Mouse (Mus musculus) hindbrain, postnatal 0 days (tissue): ENCODE data around the gene Slc1a3. TPM values are rescaled to one million over a fixed set of nuclear protein-coding genes. Genes with fewer than 3 reads are reported as not detected.

Source experiments
- ATAC-seq: fragments of 200-750 bp; cut with Nextera tagmentation; 2 replicates; pipeline ENCODE4 v1.8.0; 2017; ENCODE audit warnings: mild to moderate bottlenecking, moderate TSS enrichment, moderate library complexity
- DNase-seq: peaks from one replicate; pipeline ENCODE4 v3.0.0-alpha.2; 2015; ENCODE audit warnings: low spot score
- H3K27ac ChIP-seq: fragments of 300-500 bp; sonication (generic); 2 replicates; pipeline ENCODE4 v1.5.1; 2014; ENCODE audit warnings: mild to moderate bottlenecking
- H3K27me3 ChIP-seq: fragments of 300-500 bp; sonication (generic); 2 replicates; pipeline ENCODE4 v1.6.1; 2014; ENCODE audit warnings: low read length, mixed read lengths; ENCODE audit not compliant: insufficient read depth
- H3K36me3 ChIP-seq: fragments of 300-500 bp; sonication (generic); 2 replicates; pipeline ENCODE4 v1.6.1; 2014; ENCODE audit warnings: low read length, mixed read lengths; ENCODE audit not compliant: insufficient read depth
- H3K4me1 ChIP-seq: fragments of 300-500 bp; sonication (generic); 2 replicates; pipeline ENCODE4 v1.6.1; 2014; ENCODE audit warnings: antibody characterized with exemption, low read length, mixed read lengths; ENCODE audit not compliant: insufficient read depth
- H3K4me2 ChIP-seq: fragments of 300-500 bp; sonication (generic); 2 replicates; pipeline ENCODE4 v1.6.1; 2014; ENCODE audit warnings: low read depth, mild to moderate bottlenecking, low read length, moderate library complexity, mixed read lengths
- H3K4me3 ChIP-seq: fragments of 300-500 bp; sonication (generic); 2 replicates; pipeline ENCODE4 v1.5.1; 2014; ENCODE audit warnings: low read length
- H3K9ac ChIP-seq: fragments of 300-500 bp; sonication (generic); replicated peaks from 2 replicates; pipeline ENCODE4 v1.6.1; 2014; ENCODE audit warnings: mild to moderate bottlenecking, low read length, moderate library complexity, mixed read lengths
- H3K9me3 ChIP-seq: fragments of 300-500 bp; sonication (generic); 2 replicates; pipeline ENCODE4 v1.6.1; 2016; ENCODE audit warnings: low read length, mixed read lengths
- CTCF ChIP-seq: IDR thresholded peaks from 2 replicates; pipeline ENCODE4 v1.5.1; 2016; ENCODE audit warnings: antibody characterized with exemption, control low read depth, low read depth
- WGBS: fragments of 180-500 bp; shearing (Covaris S2); extraction: QIAGEN DNeasy Blood & Tissue Kit; methylation state at CpG from one replicate; pipeline ENCODE4 v1.1.7; 2014; 5-methylcytosine and 5-hydroxymethylcytosine counted together
- polyA plus RNA-seq: library from polyadenylated mRNA; unstranded; fragments of >200 nt; fragmentation: Nextera tagmentation; extraction: Ambion mirVana; gene quantifications from 2 replicates; pipeline ENCODE4 v1.2.1, GENCODE M21; 2015
- total RNA-seq: library from RNA; depleted of rRNA; stranded (reverse); fragments of >200 nt; gene quantifications from 2 replicates; pipeline ENCODE4 v1.2.3, GENCODE M21; 2014

The Slc1a3 gene
- total and polyA plus RNA-seq, 2 experiments from 2014 or later, result 288 to 320 TPM

DNA sequence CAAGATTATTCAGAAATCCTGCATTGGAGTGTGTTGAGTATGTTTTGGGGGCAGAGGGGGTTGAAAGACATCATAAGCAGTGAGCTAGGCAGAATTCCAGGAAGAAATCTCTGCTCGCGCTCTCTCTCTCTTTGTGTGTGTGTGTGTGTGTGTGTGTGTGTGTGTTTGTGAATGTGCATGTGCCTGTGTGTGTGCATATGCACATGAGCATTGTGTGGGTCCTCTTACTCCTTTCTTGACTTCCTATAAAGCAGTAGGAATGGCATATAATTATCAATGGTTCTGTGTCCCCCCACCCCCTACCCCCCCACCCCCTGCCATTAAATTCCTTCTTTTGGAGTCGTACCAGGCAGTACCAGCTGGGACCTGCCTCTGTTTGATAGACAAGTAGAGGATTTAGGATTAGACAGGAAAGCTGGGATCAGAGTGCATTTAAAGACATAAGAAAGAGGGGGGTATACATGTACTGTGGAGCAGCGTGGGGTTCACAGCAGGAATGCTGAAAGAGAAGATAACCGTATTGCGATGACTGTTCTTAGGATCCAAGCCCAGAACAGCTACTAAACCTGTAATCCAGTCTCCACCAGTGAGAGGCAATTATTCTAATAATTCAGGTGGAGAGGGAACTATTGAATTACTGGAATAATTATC, 104.9 kb downstream of the Slc1a3 start:
- no peak overlapping the region for H3K9ac ChIP-seq
- 48% methylated on average over 6 of the region's 6 CpGs for WGBS
- no peaks in the 10 kb centered on the region for H3K4me1 ChIP-seq
- H3K4me2 ChIP-seq, result no peak overlapping the region
- no peak for DNase-seq
- H3K36me3 ChIP-seq, result no peaks in the 10 kb centered on the region
- no peak for TF ChIP-seq CTCF
- ATAC-seq, result peak; percentile 47; the same call in 1 of the 2 replicates
- H3K4me3 ChIP-seq, result no peak overlapping the region
- H3K27me3 ChIP-seq, result no peaks in the 10 kb centered on the region
- H3K27ac ChIP-seq, result no peak overlapping the region
- no peaks in the 10 kb centered on the region for H3K9me3 ChIP-seq

DNA sequence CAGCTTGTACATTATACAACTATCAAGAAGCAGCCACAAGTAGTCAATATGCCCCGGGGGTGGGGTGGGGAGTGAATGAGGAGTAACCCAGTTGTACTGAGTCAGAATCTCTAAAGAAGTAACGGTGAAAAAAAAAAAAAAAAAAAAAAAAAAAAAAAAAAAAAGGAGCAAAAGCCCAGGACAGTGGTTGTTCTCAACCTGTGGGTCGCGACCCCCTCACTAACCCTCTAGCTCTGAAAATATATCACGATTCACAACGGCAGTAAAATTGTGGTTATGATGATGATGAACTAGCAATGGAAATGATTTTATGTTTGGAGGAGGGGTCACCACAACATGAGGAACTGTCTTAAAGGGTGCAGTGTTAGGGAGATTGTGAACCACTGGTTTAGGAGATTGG, 108.2 kb downstream of the Slc1a3 start:
- 90% methylated on average over 6 of the region's 6 CpGs for WGBS
- Histone ChIP-seq H3K36me3 (no peaks in the 10 kb centered on the region), H3K4me2 (no peak overlapping the region), H3K27me3 (no peaks in the 10 kb centered on the region), H3K4me1 (no peaks in the 10 kb centered on the region), H3K9ac (no peak overlapping the region), H3K4me3 (no peak overlapping the region), H3K27ac (no peak overlapping the region), H3K9me3 (no peaks in the 10 kb centered on the region)
- ATAC-seq (no peak), DNase-seq (no peak)
- no peak for TF ChIP-seq CTCF

DNA sequence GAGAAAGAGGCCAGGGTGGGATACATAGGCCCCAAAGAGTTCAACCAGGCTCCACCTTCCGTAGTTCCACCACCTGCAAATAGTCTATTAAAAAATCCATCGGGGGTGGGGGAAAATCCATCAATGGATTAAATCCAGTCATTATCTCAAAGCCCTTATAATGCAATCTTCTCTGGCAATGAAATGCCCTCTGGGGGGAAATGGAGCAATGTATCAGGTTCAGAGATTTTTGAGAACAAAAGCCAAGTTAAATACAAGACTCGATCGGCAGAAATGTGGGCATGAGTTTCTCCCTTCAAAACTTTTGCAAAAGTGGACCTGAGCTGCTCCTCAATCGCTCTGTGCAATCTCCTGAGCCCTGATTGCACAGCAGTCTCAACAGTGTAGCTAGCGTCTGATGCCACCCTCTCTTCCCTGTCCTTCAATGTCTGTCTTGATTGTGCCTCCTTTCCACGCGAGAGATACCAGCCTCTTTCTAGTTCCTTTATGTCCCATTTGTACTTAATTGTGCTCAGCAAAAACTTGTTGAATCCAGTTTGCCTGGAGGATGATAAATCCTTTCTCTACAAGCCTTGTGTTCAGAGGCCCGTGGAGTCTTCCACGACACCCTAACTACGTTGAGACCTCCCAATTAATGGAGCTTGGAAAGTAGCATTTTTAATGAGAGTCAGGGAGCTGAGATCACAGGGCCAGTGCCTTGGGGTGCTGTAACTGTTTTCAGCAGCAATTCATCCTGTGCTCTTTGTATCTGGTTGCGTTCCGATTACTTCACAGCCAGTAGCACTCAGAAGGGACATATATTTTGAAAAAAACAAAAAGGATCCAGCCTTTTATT, 109.0 kb downstream of the Slc1a3 start:
- Histone ChIP-seq H3K27me3 (no peaks in the 10 kb centered on the region), H3K36me3 (no peaks in the 10 kb centered on the region), H3K9ac (no peak overlapping the region), H3K4me3 (no peak overlapping the region), H3K27ac (no peak overlapping the region), H3K4me1 (no peaks in the 10 kb centered on the region), H3K4me2 (no peak overlapping the region), H3K9me3 (no peaks in the 10 kb centered on the region)
- no peak for DNase-seq
- WGBS, result 72% methylated on average over 13 of the region's 13 CpGs
- peak; percentile 35; the same call in 1 of the 2 replicates for ATAC-seq
- no peak for TF ChIP-seq CTCF

DNA sequence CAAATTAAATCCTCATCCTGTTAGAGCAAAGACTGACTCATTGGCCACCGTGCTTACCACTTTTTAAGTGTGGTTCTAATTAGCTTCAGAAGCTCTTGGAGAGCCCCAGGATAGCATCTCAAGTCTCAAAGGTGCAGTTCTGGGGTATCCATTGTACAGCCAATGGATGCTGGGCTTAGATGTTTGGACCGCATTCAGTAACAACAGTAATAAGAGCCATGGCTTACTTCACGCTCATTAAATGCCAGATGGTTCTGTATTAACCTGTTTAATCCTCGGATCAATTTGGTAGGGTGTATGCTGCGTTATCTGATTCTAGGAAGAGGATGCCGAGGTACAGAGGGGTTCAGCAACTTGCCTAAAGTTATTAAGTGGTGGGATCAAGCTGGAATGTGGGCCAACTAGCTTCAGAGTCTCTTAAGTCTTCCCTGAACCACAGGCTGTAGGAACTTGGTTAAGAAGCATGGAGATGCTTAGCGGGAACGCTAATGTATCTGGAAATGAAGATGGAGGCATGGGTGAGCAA, 114.1 kb downstream of the Slc1a3 start:
- no peak for ATAC-seq
- H3K27me3 ChIP-seq, result no peaks in the 10 kb centered on the region
- no peaks in the 10 kb centered on the region for H3K9me3 ChIP-seq
- 73% methylated on average over 8 of the region's 8 CpGs for WGBS
- H3K4me1 ChIP-seq, result no peaks in the 10 kb centered on the region
- no peaks in the 10 kb centered on the region for H3K36me3 ChIP-seq
- no peak overlapping the region for H3K9ac ChIP-seq
- TF ChIP-seq CTCF, result no peak
- no peak overlapping the region for H3K4me2 ChIP-seq
- DNase-seq, result no peak
- H3K27ac ChIP-seq, result no peak overlapping the region
- H3K4me3 ChIP-seq, result no peak overlapping the region

DNA sequence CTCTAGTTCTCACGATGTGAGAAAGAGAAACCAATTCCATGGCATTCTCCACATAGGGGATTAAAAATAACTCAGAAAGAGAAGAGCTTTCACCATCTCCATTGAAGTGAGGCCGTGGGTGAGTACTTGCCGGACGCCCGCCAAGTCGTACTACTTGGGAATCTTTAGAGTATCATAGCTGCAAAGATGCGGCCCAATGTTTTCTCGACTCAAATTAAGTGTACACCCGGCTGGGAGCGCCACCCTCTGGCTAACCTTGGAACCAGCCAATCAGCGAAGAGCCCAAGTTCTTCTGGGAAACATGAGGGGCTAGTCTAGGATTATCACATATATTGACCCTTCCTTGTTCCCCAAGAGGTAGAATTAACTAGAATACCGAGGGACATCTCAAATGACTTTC, 115.3 kb downstream of the Slc1a3 start:
- ATAC-seq (no peak), DNase-seq (no peak)
- no peaks in the 10 kb centered on the region for H3K36me3 ChIP-seq
- no peak overlapping the region for H3K4me2 ChIP-seq
- 80% methylated on average over 12 of the region's 12 CpGs for WGBS
- H3K4me1 ChIP-seq, result no peaks in the 10 kb centered on the region
- H3K27me3 ChIP-seq, result no peaks in the 10 kb centered on the region
- no peak overlapping the region for H3K27ac ChIP-seq
- no peak for TF ChIP-seq CTCF
- H3K9ac ChIP-seq, result no peak overlapping the region
- no peak overlapping the region for H3K4me3 ChIP-seq
- no peaks in the 10 kb centered on the region for H3K9me3 ChIP-seq

DNA sequence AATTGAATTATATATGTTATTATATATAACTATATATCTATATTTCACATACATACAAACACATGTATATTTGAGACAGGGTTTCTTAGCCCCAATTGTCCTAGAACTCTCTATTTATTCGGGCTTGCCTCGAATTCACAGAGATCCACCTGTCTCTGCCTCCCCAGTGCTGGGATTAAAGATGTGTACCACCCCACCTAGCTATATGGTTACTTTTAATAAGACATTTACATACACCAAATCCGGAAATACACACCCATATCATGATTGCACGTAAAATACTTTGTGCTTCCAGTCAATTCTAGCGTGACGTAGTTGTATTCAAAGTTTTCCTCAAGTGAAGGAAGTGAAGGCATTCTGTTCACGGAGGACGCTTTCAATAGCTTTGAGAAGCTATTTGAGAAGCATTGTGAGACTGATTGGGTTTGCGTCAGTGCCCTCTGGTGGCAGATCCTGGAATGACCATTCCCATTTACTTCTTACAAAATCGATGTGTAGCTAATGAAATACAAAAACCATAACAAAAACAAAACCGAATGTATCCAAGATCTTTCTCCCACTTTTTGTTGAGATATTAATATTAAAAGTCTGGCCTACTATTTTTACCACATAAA, 121.0 kb downstream of the Slc1a3 start:
- Histone ChIP-seq H3K4me3 (no peak overlapping the region), H3K9me3 (no peaks in the 10 kb centered on the region), H3K4me1 (no peaks in the 10 kb centered on the region), H3K36me3 (no peaks in the 10 kb centered on the region), H3K27me3 (no peaks in the 10 kb centered on the region), H3K4me2 (no peak overlapping the region), H3K27ac (no peak overlapping the region), H3K9ac (no peak overlapping the region)
- peak; percentile 88 for TF ChIP-seq CTCF
- no peak for ATAC-seq
- peak; percentile 85 for DNase-seq
- WGBS, result 21% methylated on average over 11 of the region's 11 CpGs
